Mouse (Mus musculus) hindbrain, embryonic 12.5 days (tissue): ENCODE results near the gene Rbm38. TPM values are rescaled to one million over a fixed set of nuclear protein-coding genes. Genes with fewer than 3 reads are reported as not detected.

Experiments
- ATAC-seq: fragments of 200-750 bp; cut with Nextera tagmentation; 2 replicates; pipeline ENCODE4 v1.8.0; 2017; ENCODE audit warnings: moderate TSS enrichment; ENCODE audit not compliant: low FRiP score
- H3K27ac ChIP-seq: fragments of 300-500 bp; sonication (generic); 2 replicates; pipeline ENCODE4 v1.5.1; 2016; ENCODE audit warnings: mild to moderate bottlenecking
- H3K27me3 ChIP-seq: fragments of 300-500 bp; sonication (generic); 2 replicates; pipeline ENCODE4 v1.6.1; 2016; ENCODE audit warnings: mild to moderate bottlenecking
- H3K36me3 ChIP-seq: fragments of 300-500 bp; sonication (generic); 2 replicates; pipeline ENCODE4 v1.6.1; 2016; ENCODE audit warnings: mild to moderate bottlenecking
- H3K4me1 ChIP-seq: fragments of 300-500 bp; sonication (generic); 2 replicates; pipeline ENCODE4 v1.6.1; 2016
- H3K4me2 ChIP-seq: fragments of 300-500 bp; sonication (generic); replicated peaks from 2 replicates; pipeline ENCODE4 v1.6.1; 2016; ENCODE audit warnings: mild to moderate bottlenecking
- H3K4me3 ChIP-seq: fragments of 300-500 bp; sonication (generic); 2 replicates; pipeline ENCODE4 v1.5.1; 2016; ENCODE audit warnings: mild to moderate bottlenecking
- H3K9ac ChIP-seq: fragments of 300-500 bp; sonication (generic); 2 replicates; pipeline ENCODE4 v1.6.1; 2016; ENCODE audit warnings: mild to moderate bottlenecking, moderate library complexity
- H3K9me3 ChIP-seq: fragments of 300-500 bp; sonication (generic); replicated peaks from 2 replicates; pipeline ENCODE4 v1.6.1; 2016; ENCODE audit warnings: mild to moderate bottlenecking
- WGBS: fragments of 180-500 bp; shearing (Covaris S2); methylation state at CpG from one replicate; pipeline ENCODE4 v1.1.7; 2016; 5-methylcytosine and 5-hydroxymethylcytosine counted together
- polyA plus RNA-seq: library from polyadenylated mRNA; unstranded; fragments of >200 nt; fragmentation: Nextera tagmentation; extraction: Ambion mirVana; gene quantifications from 2 replicates; pipeline ENCODE4 v1.2.1, GENCODE M21; 2016

Gene Rbm38
- polyA plus RNA-seq, 1 experiment from 2014 or later = 44.8 TPM

- Histone ChIP-seq H3K27me3 (peaks cover 35% of the 10 kb centered on the region), H3K9ac (peak overlapping the region; percentile 33; the same call in 1 of the 2 replicates), H3K27ac (no peak overlapping the region), H3K4me1 (peaks cover 33% of the 10 kb centered on the region), H3K4me2 (peak overlapping the region; percentile 63), H3K36me3 (peaks cover 19% of the 10 kb centered on the region), H3K4me3 (peak overlapping the region; percentile 30), H3K9me3 (no peaks in the 10 kb centered on the region)
- 0 out of 2 replicates have a peak, but pooled peaks have one; percentile 0 for ATAC-seq
- 12% methylated on average over 9 of the region's 9 CpGs for WGBS
Observed at GRCm38 (mm10) chr2:173019322-173019721, 976 bp upstream of the Rbm38 start.

- H3K4me2 ChIP-seq = peak overlapping the region; percentile 63
- WGBS = under 1% methylated on average over 29 of the region's 29 CpGs
- peaks cover 38% of the 10 kb centered on the region for H3K4me1 ChIP-seq
- H3K9ac ChIP-seq = peak overlapping the region; percentile 33; the same call in 1 of the 2 replicates
- H3K36me3 ChIP-seq = peaks cover 14% of the 10 kb centered on the region
- peak; percentile 72 for ATAC-seq
- peak overlapping the region; percentile 30 for H3K4me3 ChIP-seq
- no peaks in the 10 kb centered on the region for H3K9me3 ChIP-seq
- no peak overlapping the region for H3K27ac ChIP-seq
- H3K27me3 ChIP-seq = peaks cover 35% of the 10 kb centered on the region
Observed at GRCm38 (mm10) chr2:173019790-173020189, 508 bp upstream of the Rbm38 start.

- H3K27ac ChIP-seq = peak overlapping the region; percentile 76
- peaks cover 55% of the 10 kb centered on the region for H3K4me1 ChIP-seq
- under 1% methylated on average over 46 of the region's 54 CpGs for WGBS
- peak overlapping the region; percentile 87 for H3K9ac ChIP-seq
- peak; percentile 83 for ATAC-seq
- no peaks in the 10 kb centered on the region for H3K9me3 ChIP-seq
- H3K27me3 ChIP-seq = peaks cover 35% of the 10 kb centered on the region
- peak overlapping the region; percentile 82 for H3K4me3 ChIP-seq
- 0 out of 2 replicates have a peak, but pooled peaks cover 3% of the 10 kb centered on the region for H3K36me3 ChIP-seq
- H3K4me2 ChIP-seq = peak overlapping the region; percentile 90
Observed at GRCm38 (mm10) chr2:173021633-173022055, 1.3 kb downstream of the Rbm38 start.

GRCm38 (mm10) chr2:173022056-173022681 lies 1.9 kb downstream of the Rbm38 start:
- Histone ChIP-seq H3K27ac (peak overlapping the region; percentile 76), H3K36me3 (0 out of 2 replicates have a peak, but pooled peaks cover 3% of the 10 kb centered on the region), H3K9ac (peak overlapping the region; percentile 87), H3K27me3 (peaks cover 34% of the 10 kb centered on the region), H3K4me3 (peak overlapping the region; percentile 82), H3K4me1 (peaks cover 59% of the 10 kb centered on the region), H3K4me2 (peak overlapping the region; percentile 90), H3K9me3 (no peaks in the 10 kb centered on the region)
- under 1% methylated on average over 51 of the region's 51 CpGs for WGBS
- ATAC-seq = peak; percentile 47

GRCm38 (mm10) chr2:173022813-173023212 lies 2.5 kb downstream of the Rbm38 start:
- H3K4me3 ChIP-seq = peak overlapping the region; percentile 82
- no peaks in the 10 kb centered on the region for H3K9me3 ChIP-seq
- peak overlapping the region; percentile 90 for H3K4me2 ChIP-seq
- H3K27ac ChIP-seq = peak overlapping the region; percentile 17; the same call in 1 of the 2 replicates
- peaks cover 63% of the 10 kb centered on the region for H3K4me1 ChIP-seq
- no peak for ATAC-seq
- peak overlapping the region; percentile 87 for H3K9ac ChIP-seq
- peaks cover 29% of the 10 kb centered on the region for H3K27me3 ChIP-seq
- WGBS = 30% methylated on average over 10 of the region's 10 CpGs
- 0 out of 2 replicates have a peak, but pooled peaks cover 3% of the 10 kb centered on the region for H3K36me3 ChIP-seq

GRCm38 (mm10) chr2:173023371-173023851 lies 3.1 kb downstream of the Rbm38 start:
- 85% methylated on average over 7 of the region's 7 CpGs for WGBS
- Histone ChIP-seq H3K27me3 (peaks cover 24% of the 10 kb centered on the region), H3K27ac (no peak overlapping the region), H3K9me3 (no peaks in the 10 kb centered on the region), H3K9ac (peak overlapping the region; percentile 87; the same call in 1 of the 2 replicates), H3K4me2 (peak overlapping the region; percentile 90), H3K36me3 (peaks cover 7% of the 10 kb centered on the region; the same call in 1 of the 2 replicates), H3K4me1 (peaks cover 66% of the 10 kb centered on the region), H3K4me3 (peak overlapping the region; percentile 82)
- no peak for ATAC-seq

- Histone ChIP-seq H3K4me2 (peak overlapping the region; percentile 90), H3K27ac (no peak overlapping the region), H3K9ac (0 out of 2 replicates have a peak overlapping the region, but pooled peaks have one; percentile 14), H3K9me3 (no peaks in the 10 kb centered on the region), H3K36me3 (peaks cover 13% of the 10 kb centered on the region), H3K4me3 (peak overlapping the region; percentile 82), H3K27me3 (peaks cover 18% of the 10 kb centered on the region), H3K4me1 (peaks cover 63% of the 10 kb centered on the region)
- WGBS = 77% methylated on average over 4 of the region's 4 CpGs
- ATAC-seq = no peak
Observed at GRCm38 (mm10) chr2:173023966-173024365, 3.7 kb downstream of the Rbm38 start.

GRCm38 (mm10) chr2:173024392-173024791 lies 4.1 kb downstream of the Rbm38 start:
- WGBS = 73% methylated on average over 8 of the region's 8 CpGs
- Histone ChIP-seq H3K4me2 (peak overlapping the region; percentile 90), H3K27me3 (peaks cover 14% of the 10 kb centered on the region), H3K27ac (no peak overlapping the region), H3K4me1 (peaks cover 62% of the 10 kb centered on the region), H3K4me3 (peak overlapping the region; percentile 11; the same call in 1 of the 2 replicates), H3K9me3 (no peaks in the 10 kb centered on the region), H3K36me3 (peaks cover 17% of the 10 kb centered on the region), H3K9ac (peak overlapping the region; percentile 29; the same call in 1 of the 2 replicates)
- ATAC-seq = no peak

- Histone ChIP-seq H3K27ac (peak overlapping the region; percentile 40), H3K27me3 (peaks cover 9% of the 10 kb centered on the region), H3K4me1 (peaks cover 59% of the 10 kb centered on the region), H3K36me3 (peaks cover 19% of the 10 kb centered on the region), H3K9me3 (no peaks in the 10 kb centered on the region), H3K9ac (peak overlapping the region; percentile 29), H3K4me3 (peak overlapping the region; percentile 3; the same call in 1 of the 2 replicates), H3K4me2 (peak overlapping the region; percentile 90)
- WGBS = 10% methylated on average over 4 of the region's 4 CpGs
- no peak for ATAC-seq
Observed at GRCm38 (mm10) chr2:173024938-173025337, 4.6 kb downstream of the Rbm38 start.

- peak overlapping the region; percentile 12; the same call in 1 of the 2 replicates for H3K27ac ChIP-seq
- H3K4me1 ChIP-seq = peaks cover 54% of the 10 kb centered on the region
- ATAC-seq = no peak
- peaks cover 32% of the 10 kb centered on the region for H3K36me3 ChIP-seq
- no peak overlapping the region for H3K4me3 ChIP-seq
- 0 out of 2 replicates have a peak overlapping the region, but pooled peaks have one; percentile 4 for H3K4me2 ChIP-seq
- H3K27me3 ChIP-seq = no peaks in the 10 kb centered on the region
- WGBS = 76% methylated on average over 5 of the region's 5 CpGs
- H3K9ac ChIP-seq = peak overlapping the region; percentile 47; the same call in 1 of the 2 replicates
- no peaks in the 10 kb centered on the region for H3K9me3 ChIP-seq
Observed at GRCm38 (mm10) chr2:173026286-173026685, 6.0 kb downstream of the Rbm38 start.

- H3K4me1 ChIP-seq = peaks cover 54% of the 10 kb centered on the region
- H3K27me3 ChIP-seq = no peaks in the 10 kb centered on the region
- no peaks in the 10 kb centered on the region for H3K9me3 ChIP-seq
- 88% methylated on average over 3 of the region's 3 CpGs for WGBS
- no peak overlapping the region; the same call in 1 of the 2 replicates for H3K4me3 ChIP-seq
- H3K27ac ChIP-seq = peak overlapping the region; percentile 12; the same call in 1 of the 2 replicates
- 0 out of 2 replicates have a peak overlapping the region, but pooled peaks have one; percentile 47 for H3K9ac ChIP-seq
- peaks cover 36% of the 10 kb centered on the region for H3K36me3 ChIP-seq
- no peak overlapping the region; the same call in 1 of the 2 replicates for H3K4me2 ChIP-seq
- ATAC-seq = no peak
Observed at GRCm38 (mm10) chr2:173026688-173027131, 6.4 kb downstream of the Rbm38 start.

GRCm38 (mm10) chr2:173027169-173027823 lies 7.0 kb downstream of the Rbm38 start:
- ATAC-seq = no peak
- no peak overlapping the region for H3K27ac ChIP-seq
- no peak overlapping the region for H3K4me2 ChIP-seq
- peaks cover 42% of the 10 kb centered on the region for H3K36me3 ChIP-seq
- H3K9ac ChIP-seq = no peak overlapping the region
- 89% methylated on average over 6 of the region's 6 CpGs for WGBS
- no peaks in the 10 kb centered on the region for H3K9me3 ChIP-seq
- H3K4me3 ChIP-seq = no peak overlapping the region
- no peaks in the 10 kb centered on the region for H3K27me3 ChIP-seq
- H3K4me1 ChIP-seq = peaks cover 53% of the 10 kb centered on the region
